Mouse (Mus musculus) C2C12 (cell line): ENCODE results near the gene Tmprss11b.
A peak's percentile ranks its signal among the peaks of the same experiment; 100 is the strongest.

Experiments used
- CTCF ChIP-seq: IDR thresholded peaks from one replicate; pipeline ENCODE4 v1.5.1; 2011; ENCODE audit not compliant: control insufficient read depth, insufficient read depth, insufficient read length
- USF1 ChIP-seq: IDR thresholded peaks from one replicate; pipeline ENCODE4 v1.6.1; 2011; ENCODE audit warnings: low read depth, mild to moderate bottlenecking, control low read depth, moderate library complexity

GRCm38 (mm10) chr5:86684667-86685066 lies 8.5 kb upstream of the Tmprss11b start:
- TF ChIP-seq CTCF (peak; percentile 42), USF1 (no peak)
